Mouse (Mus musculus): Measurements from ENCODE around the gene BC025920.

The BC025920 gene

GRCm38 (mm10) chr10:81574081-81575056, 31.7 kb upstream of the BC025920 start, which contains the start of gene Tle2:
Gene Tle2, plus strand, starts transcription at chr10:81574561.
- no peak for DNase-seq (ENCODE audit: low read depth, low spot score)

- no peak for DNase-seq (ENCODE audit: low read depth, low spot score)
Measured at GRCm38 (mm10) chr10:81575208-81575631, 30.9 kb upstream of the BC025920 start.

- DNase-seq (ENCODE audit: low read depth, low spot score) = no peak
Measured at GRCm38 (mm10) chr10:81575695-81576094, 30.4 kb upstream of the BC025920 start.

GRCm38 (mm10) chr10:81579967-81580366, 26.1 kb upstream of the BC025920 start:
- no peak for DNase-seq (ENCODE audit: low read depth, low spot score)

GRCm38 (mm10) chr10:81580441-81581070, 25.5 kb upstream of the BC025920 start:
- DNase-seq (ENCODE audit: low read depth, low spot score) = no peak

- no peak for DNase-seq (ENCODE audit: low read depth, low spot score)
Measured at GRCm38 (mm10) chr10:81583347-81583746, 22.7 kb upstream of the BC025920 start.

GRCm38 (mm10) chr10:81588739-81589138, 17.3 kb upstream of the BC025920 start:
- DNase-seq (ENCODE audit: low read depth, low spot score) = no peak

- DNase-seq (ENCODE audit: low read depth, low spot score) = no peak
Measured at GRCm38 (mm10) chr10:81591846-81592245, 14.2 kb upstream of the BC025920 start.

- no peak for DNase-seq (ENCODE audit: low read depth, low spot score)
Measured at GRCm38 (mm10) chr10:81592631-81593030, 13.4 kb upstream of the BC025920 start.

- DNase-seq (ENCODE audit: low read depth, low spot score) = no peak
Measured at GRCm38 (mm10) chr10:81593223-81593622, 12.8 kb upstream of the BC025920 start.

GRCm38 (mm10) chr10:81593935-81594334, 12.1 kb upstream of the BC025920 start:
- DNase-seq (ENCODE audit: low read depth, low spot score) = no peak

- DNase-seq (ENCODE audit: low read depth, low spot score) = no peak
Measured at GRCm38 (mm10) chr10:81595599-81595998, 10.5 kb upstream of the BC025920 start.

- DNase-seq (ENCODE audit: low read depth, low spot score) = no peak
Measured at GRCm38 (mm10) chr10:81596611-81597010, 9.5 kb upstream of the BC025920 start.

GRCm38 (mm10) chr10:81597137-81597950, 8.7 kb upstream of the BC025920 start:
- no peak for DNase-seq (ENCODE audit: low read depth, low spot score)

GRCm38 (mm10) chr10:81598342-81598741, 7.7 kb upstream of the BC025920 start:
- no peak for DNase-seq (ENCODE audit: low read depth, low spot score)

- DNase-seq (ENCODE audit: low read depth, low spot score) = no peak
Measured at GRCm38 (mm10) chr10:81598871-81599270, 7.2 kb upstream of the BC025920 start.

GRCm38 (mm10) chr10:81599630-81600029, 6.4 kb upstream of the BC025920 start:
- no peak for DNase-seq (ENCODE audit: low read depth, low spot score)

GRCm38 (mm10) chr10:81600096-81600495, 6.0 kb upstream of the BC025920 start:
- DNase-seq (ENCODE audit: low read depth, low spot score) = no peak

- DNase-seq (ENCODE audit: low read depth, low spot score) = peak; percentile 96
Measured at GRCm38 (mm10) chr10:81600738-81601203, 5.3 kb upstream of the BC025920 start, which contains the start of gene Tle6. Gene Tle6, minus strand, starts transcription at chr10:81601073.

- DNase-seq (ENCODE audit: low read depth, low spot score) = no peak
Measured at GRCm38 (mm10) chr10:81601396-81601905, 4.6 kb upstream of the BC025920 start.

GRCm38 (mm10) chr10:81602741-81603151, 3.3 kb upstream of the BC025920 start:
- no peak for DNase-seq (ENCODE audit: low read depth, low spot score)
